Mouse (Mus musculus) E14TG2a.4 (cell line): ENCODE data around the gene Erich2.

Experiments
- CTCF ChIP-seq: conservative IDR thresholded peaks from 2 replicates; pipeline ENCODE4 v1.5.1; 2014; ENCODE audit warnings: low read length
- NANOG ChIP-seq: IDR thresholded peaks from 2 replicates; pipeline ENCODE4 v1.6.1; 2014; ENCODE audit warnings: borderline replicate concordance, low read length, mixed read lengths
- POU5F1 ChIP-seq: IDR thresholded peaks from 2 replicates; pipeline ENCODE4 v1.6.1; 2014; ENCODE audit warnings: low read length, borderline replicate concordance

DNA sequence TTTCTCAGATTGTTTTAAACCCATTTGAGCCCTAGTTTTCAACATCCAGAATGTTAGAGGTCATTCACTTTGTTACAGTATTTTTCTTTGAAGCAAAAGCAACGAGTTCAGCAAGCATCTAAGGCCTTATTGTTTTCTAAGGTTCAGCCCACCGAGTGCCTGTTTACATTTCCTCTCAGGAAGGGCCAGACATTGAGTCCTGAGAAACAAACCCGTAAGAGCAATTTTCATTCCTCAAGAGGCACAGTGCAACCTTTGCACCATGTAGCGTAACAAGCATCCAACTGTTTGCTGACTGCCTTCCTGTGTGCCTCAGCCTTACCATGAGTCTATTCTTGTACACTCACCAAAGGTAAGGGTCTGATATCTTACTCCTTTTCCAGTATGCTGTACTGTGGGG lies 44.2 kb downstream of the Erich2 start, which contains the start of gene Gad1:
- TF ChIP-seq CTCF (no peak), POU5F1 (no peak), NANOG (no peak)
